Mouse (Mus musculus) thymus, adult 2 months (tissue): ENCODE measurements around the gene Ppp3ca.
"Not testable (repeated sequence)": the region's sequence is repeated elsewhere in the genome, so short reads cannot be mapped to it uniquely, and the experiment has no call there.

Experiments used
- CTCF ChIP-seq: fragments of 200-500 bp; IDR thresholded peaks from 2 replicates; pipeline ENCODE4 v1.5.1; 2012; ENCODE audit warnings: mild to moderate bottlenecking, control low read depth, low read length, moderate library complexity, borderline replicate concordance; ENCODE audit not compliant: control insufficient read depth, poor library complexity, insufficient read depth; ENCODE audit errors: extremely low read depth
- POLR2A ChIP-seq: fragments of 200-500 bp; IDR thresholded peaks from 2 replicates; pipeline ENCODE4 v1.6.1; 2012; ENCODE audit warnings: mild to moderate bottlenecking, low read length, control low read depth, moderate library complexity; ENCODE audit not compliant: control insufficient read depth, poor library complexity, insufficient read depth; ENCODE audit errors: extremely low read depth

GRCm38 (mm10) chr3:136699711-136700110 is 29.8 kb downstream of the Ppp3ca start:
- TF ChIP-seq CTCF, POLR2A: not testable (repeated sequence)
